Mouse (Mus musculus) myocyte (in vitro differentiated cells): ENCODE data around the gene Macrod1. TPM values are rescaled to one million over a fixed set of nuclear protein-coding genes. Genes with fewer than 3 reads are reported as not detected.

Source experiments
- H3K27me3 ChIP-seq: one replicate; pipeline ENCODE4 v1.6.1; 2011; ENCODE audit not compliant: control insufficient read depth, insufficient read depth, insufficient read length
- H3K36me3 ChIP-seq: one replicate; pipeline ENCODE4 v1.6.1; 2011; ENCODE audit not compliant: control insufficient read depth, insufficient read depth
- H3K4me2 ChIP-seq: one replicate; pipeline ENCODE4 v1.6.1; 2011; ENCODE audit warnings: low read depth, control low read depth
- H3K4me3 ChIP-seq: one replicate; pipeline ENCODE4 v1.5.1; 2011; ENCODE audit warnings: mild to moderate bottlenecking, control low read depth, moderate library complexity
- H3K79me2 ChIP-seq: one replicate; pipeline ENCODE4 v1.6.1; 2011; ENCODE audit not compliant: control insufficient read depth, insufficient read depth
- H3ac ChIP-seq: one replicate; pipeline ENCODE4 v1.6.1; 2011; ENCODE audit not compliant: control insufficient read depth, insufficient read length
- CEBPB ChIP-seq: IDR thresholded peaks from 2 replicates; pipeline ENCODE4 v1.6.1; 2011; ENCODE audit warnings: mild to moderate bottlenecking, moderate library complexity; ENCODE audit not compliant: poor library complexity, insufficient read depth, severe bottlenecking
- E2F4 ChIP-seq: IDR thresholded peaks from one replicate; pipeline ENCODE4 v1.6.1; 2011; ENCODE audit warnings: mild to moderate bottlenecking, control low read depth, moderate library complexity; ENCODE audit not compliant: insufficient read depth
- MAX ChIP-seq: IDR thresholded peaks from one replicate; pipeline ENCODE4 v1.6.1; 2011; ENCODE audit warnings: low read depth, mild to moderate bottlenecking, control low read depth
- MYOD1 ChIP-seq, 3 experiments: IDR thresholded peaks; one replicate each; pipeline ENCODE4 v1.6.1; 2011; ENCODE audit warnings: control low read depth in 2 of 3, low read depth in 2 of 3, mild to moderate bottlenecking in 2 of 3, moderate library complexity in 1 of 3; ENCODE audit not compliant: insufficient read length in 2 of 3, control insufficient read depth in 1 of 3
- MYOG ChIP-seq, 3 experiments: IDR thresholded peaks; one replicate each; pipeline ENCODE4 v1.6.1; 2011; ENCODE audit warnings: control low read depth in 2 of 3, low read depth in 2 of 3, mild to moderate bottlenecking in 2 of 3; ENCODE audit not compliant: insufficient read length in 2 of 3, control insufficient read depth in 1 of 3, insufficient read depth in 1 of 3
- POLR2A ChIP-seq: IDR thresholded peaks from one replicate; pipeline ENCODE4 v1.6.1; 2011; ENCODE audit warnings: low read depth, mild to moderate bottlenecking, control low read depth, moderate library complexity; ENCODE audit not compliant: insufficient read length
- POLR2AphosphoS2 ChIP-seq: IDR thresholded peaks from one replicate; pipeline ENCODE4 v1.6.1; 2011; ENCODE audit warnings: low read depth, control low read depth; ENCODE audit not compliant: insufficient read length
- REST ChIP-seq: IDR thresholded peaks from one replicate; pipeline ENCODE4 v1.6.1; 2011; ENCODE audit warnings: mild to moderate bottlenecking, control low read depth, moderate library complexity; ENCODE audit not compliant: insufficient read depth, insufficient read length
- SRF ChIP-seq: IDR thresholded peaks from one replicate; pipeline ENCODE4 v1.6.1; 2011; ENCODE audit warnings: low read depth; ENCODE audit not compliant: control insufficient read depth, insufficient read length
- TCF12 ChIP-seq: IDR thresholded peaks from one replicate; pipeline ENCODE4 v1.6.1; 2011; ENCODE audit warnings: mild to moderate bottlenecking, control low read depth; ENCODE audit not compliant: poor library complexity, insufficient read depth, severe bottlenecking
- TCF3 ChIP-seq: IDR thresholded peaks from one replicate; pipeline ENCODE4 v1.6.1; 2011; ENCODE audit warnings: low read depth, control low read depth; ENCODE audit not compliant: insufficient read length
- USF1 ChIP-seq: IDR thresholded peaks from one replicate; pipeline ENCODE4 v1.6.1; 2011; ENCODE audit warnings: low read depth, mild to moderate bottlenecking, control low read depth, moderate library complexity
- polyA plus RNA-seq: library from polyadenylated mRNA; unstranded; fragments of >200 nt; fragmentation: generic; extraction: Trizol; gene quantifications from one replicate; pipeline ENCODE4 v1.2.1, GENCODE M21; 2012; ENCODE audit warnings: missing spikeins

The Macrod1 gene
- polyA plus RNA-seq, 1 experiment, result 82.4 TPM

- Histone ChIP-seq H3ac (no peak overlapping the region), H3K79me2 (no peaks in the 10 kb centered on the region), H3K27me3 (no peaks in the 10 kb centered on the region), H3K4me2 (peak overlapping the region; percentile 12), H3K36me3 (no peaks in the 10 kb centered on the region), H3K4me3 (no peak overlapping the region)
- TF ChIP-seq USF1, result no peak
Measured at GRCm38 (mm10) chr19:7136714-7137498, 80.3 kb downstream of the Macrod1 start.

GRCm38 (mm10) chr19:7138327-7138726 lies 81.7 kb downstream of the Macrod1 start:
- H3K4me3 ChIP-seq, result no peak overlapping the region
- H3K36me3 ChIP-seq, result no peaks in the 10 kb centered on the region
- H3K27me3 ChIP-seq, result no peaks in the 10 kb centered on the region
- TF ChIP-seq MYOG (IDR thresholded peaks at IDR 0.05; ENCODE audit: control insufficient read depth in 1 of 3, insufficient read depth in 1 of 3, insufficient read length in 2 of 3, low read depth in 2 of 3) (no peak), E2F4 (no peak), MYOD1 (IDR thresholded peaks at IDR 0.05; ENCODE audit: control insufficient read depth in 1 of 3, insufficient read length in 2 of 3, low read depth in 2 of 3) (no peak), TCF12 (no peak), POLR2A (no peak), MAX (no peak), CEBPB (no peak), POLR2AphosphoS2 (no peak), REST (no peak), TCF3 (no peak), USF1 (no peak), SRF (no peak)
- H3K79me2 ChIP-seq, result no peaks in the 10 kb centered on the region
- H3ac ChIP-seq, result no peak overlapping the region
- no peak overlapping the region for H3K4me2 ChIP-seq

GRCm38 (mm10) chr19:7139321-7139720 lies 82.7 kb downstream of the Macrod1 start:
- TF ChIP-seq REST (no peak), E2F4 (no peak)
- no peaks in the 10 kb centered on the region for H3K36me3 ChIP-seq
- no peaks in the 10 kb centered on the region for H3K79me2 ChIP-seq
- no peak overlapping the region for H3ac ChIP-seq
- no peaks in the 10 kb centered on the region for H3K27me3 ChIP-seq
- no peak overlapping the region for H3K4me2 ChIP-seq
- no peak overlapping the region for H3K4me3 ChIP-seq

GRCm38 (mm10) chr19:7140373-7140772 lies 83.8 kb downstream of the Macrod1 start:
- Histone ChIP-seq H3K4me2 (no peak overlapping the region), H3ac (no peak overlapping the region), H3K4me3 (no peak overlapping the region), H3K79me2 (no peaks in the 10 kb centered on the region), H3K36me3 (no peaks in the 10 kb centered on the region), H3K27me3 (no peaks in the 10 kb centered on the region)
- TF ChIP-seq MYOD1 (IDR thresholded peaks at IDR 0.05; ENCODE audit: control insufficient read depth in 1 of 3, insufficient read length in 2 of 3, low read depth in 2 of 3) (no peak), REST (no peak), POLR2AphosphoS2 (no peak), TCF12 (no peak), E2F4 (no peak), POLR2A (no peak), USF1 (no peak), TCF3 (no peak), CEBPB (no peak), MAX (no peak)

GRCm38 (mm10) chr19:7140856-7141421 lies 84.3 kb downstream of the Macrod1 start:
- no peaks in the 10 kb centered on the region for H3K27me3 ChIP-seq

More at GRCm38 (mm10) chr19:7140856-7141421, 84.3 kb downstream of the Macrod1 start:
- Histone ChIP-seq H3K36me3 (no peaks in the 10 kb centered on the region), H3K79me2 (no peaks in the 10 kb centered on the region), H3K4me3 (no peak overlapping the region), H3K4me2 (no peak overlapping the region), H3ac (no peak overlapping the region)
- no peak for TF ChIP-seq E2F4
- TF ChIP-seq SRF, result no peak
- TF ChIP-seq USF1, result no peak
- no peak for TF ChIP-seq MAX
- TF ChIP-seq MYOG (IDR thresholded peaks at IDR 0.05; ENCODE audit: control insufficient read depth in 1 of 3, insufficient read depth in 1 of 3, insufficient read length in 2 of 3, low read depth in 2 of 3), result no peak
- no peak for TF ChIP-seq POLR2AphosphoS2
- no peak for TF ChIP-seq CEBPB
- no peak for TF ChIP-seq TCF12
- no peak for TF ChIP-seq REST
- TF ChIP-seq POLR2A, result no peak
- no peak for TF ChIP-seq TCF3
- no peak for TF ChIP-seq MYOD1 (IDR thresholded peaks at IDR 0.05; ENCODE audit: control insufficient read depth in 1 of 3, insufficient read length in 2 of 3, low read depth in 2 of 3)
